Mouse (Mus musculus) frontal cortex, postnatal 36 days (tissue): ENCODE data around the gene Ubr4.
"Not testable (repeated sequence)": the region's sequence is repeated elsewhere in the genome, so short reads cannot be mapped to it uniquely, and the experiment has no call there.

Experiments used
- DNase-seq, 2 experiments: peaks; one replicate each; pipeline ENCODE4 v3.0.0; 2022; ENCODE audit warnings: low spot score in 2 of 2

Gene Ubr4

GRCm38 (mm10) chr4:139357211-139357610 is 4.8 kb downstream of the Ubr4 start:
- DNase-seq = no peak

GRCm38 (mm10) chr4:139360761-139361548 is 8.5 kb downstream of the Ubr4 start:
- no peak for DNase-seq

GRCm38 (mm10) chr4:139367336-139367735 is 14.9 kb downstream of the Ubr4 start:
- DNase-seq = no peak

GRCm38 (mm10) chr4:139368038-139368437 is 15.6 kb downstream of the Ubr4 start:
- no peak for DNase-seq

- no peak for DNase-seq
These were observed 20.7 kb downstream of the Ubr4 start for GRCm38 (mm10) chr4:139373130-139373529.

DNA sequence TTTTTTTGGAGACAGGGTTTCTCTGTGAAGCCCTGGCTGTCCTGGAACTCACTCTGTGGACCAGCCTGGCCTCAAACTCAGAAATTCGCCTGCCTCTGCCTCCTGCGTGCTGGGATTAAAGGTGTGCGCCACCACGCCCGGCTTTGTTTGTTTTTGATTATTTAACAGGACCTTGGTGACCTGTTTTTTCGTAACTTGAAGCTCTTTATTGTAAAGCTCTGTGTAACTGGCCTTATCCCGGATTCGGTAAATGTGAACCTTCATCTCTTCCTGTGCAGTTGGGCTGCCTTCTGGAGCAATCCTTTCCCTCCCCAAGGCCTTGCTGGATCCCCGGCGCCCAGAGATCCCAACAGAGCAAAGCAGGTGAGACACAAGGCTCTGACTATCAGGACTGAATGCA is 21.1 kb downstream of the Ubr4 start:
- no peak for DNase-seq

DNA sequence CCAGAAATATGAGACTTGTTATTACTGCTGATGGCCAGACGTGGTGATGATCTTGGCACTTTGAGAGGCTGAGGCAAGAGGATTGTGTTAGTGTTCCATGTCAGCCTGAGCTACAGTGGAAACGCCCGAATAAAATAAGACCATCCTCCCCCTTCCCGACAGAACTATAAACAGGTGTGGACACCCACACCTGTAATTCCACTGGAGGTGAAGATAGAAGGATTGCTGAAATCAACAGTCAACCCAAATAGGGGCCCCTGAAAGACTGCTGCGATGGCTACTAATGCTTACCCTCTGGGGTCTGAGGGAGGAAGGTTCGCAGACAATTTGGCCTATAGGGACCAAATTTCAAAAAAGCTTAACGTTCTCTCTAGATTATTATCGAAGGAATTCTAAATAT is 27.3 kb downstream of the Ubr4 start:
- no peak for DNase-seq

- DNase-seq = peak; percentile 100
These were observed 27.9 kb downstream of the Ubr4 start for GRCm38 (mm10) chr4:139380207-139380748.

GRCm38 (mm10) chr4:139380775-139381451 is 28.5 kb downstream of the Ubr4 start:
- DNase-seq = no peak

DNA sequence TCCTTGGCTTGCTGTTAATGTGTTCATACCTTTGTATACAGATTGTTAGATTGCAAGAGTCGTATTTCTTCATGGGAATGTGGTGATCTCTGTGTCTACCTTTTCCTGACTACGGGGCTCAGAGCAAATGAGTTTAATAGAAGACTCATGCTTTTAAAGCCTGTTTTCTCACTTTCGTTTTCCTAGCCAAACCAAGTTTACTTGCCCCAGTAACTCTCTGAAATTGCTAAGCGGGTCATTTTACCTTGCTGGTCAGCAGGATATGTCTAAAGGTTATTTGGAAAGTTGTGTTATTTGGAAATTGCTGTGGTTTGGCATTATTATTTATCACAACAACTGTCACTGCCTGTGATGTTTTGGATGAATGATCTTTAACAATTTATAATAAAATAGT is 29.0 kb downstream of the Ubr4 start:
- DNase-seq = no peak

- no peak for DNase-seq
These were observed 29.8 kb downstream of the Ubr4 start for GRCm38 (mm10) chr4:139382231-139382630.

DNA sequence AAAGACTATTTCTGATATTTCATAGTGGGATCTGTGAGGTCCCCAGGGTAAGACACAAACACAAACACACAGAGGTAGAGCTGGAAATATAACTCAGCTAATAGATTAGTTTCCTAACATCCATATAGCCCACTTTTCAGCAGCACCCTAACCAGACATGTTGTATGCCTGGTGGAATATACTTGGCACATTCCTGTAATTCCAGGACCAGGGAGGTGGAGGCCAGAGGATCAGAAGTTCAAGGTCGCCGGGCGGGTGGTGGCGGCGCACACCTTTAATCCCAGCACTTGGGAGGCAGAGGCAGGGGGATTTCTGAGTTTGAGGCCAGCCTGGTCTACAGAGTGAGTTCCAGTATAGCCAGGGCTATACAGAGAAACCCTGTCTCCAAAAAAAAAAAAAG is 33.4 kb downstream of the Ubr4 start:
- not testable (repeated sequence) for DNase-seq

- DNase-seq = no peak
These were observed 34.5 kb downstream of the Ubr4 start for GRCm38 (mm10) chr4:139386869-139387319.

DNA sequence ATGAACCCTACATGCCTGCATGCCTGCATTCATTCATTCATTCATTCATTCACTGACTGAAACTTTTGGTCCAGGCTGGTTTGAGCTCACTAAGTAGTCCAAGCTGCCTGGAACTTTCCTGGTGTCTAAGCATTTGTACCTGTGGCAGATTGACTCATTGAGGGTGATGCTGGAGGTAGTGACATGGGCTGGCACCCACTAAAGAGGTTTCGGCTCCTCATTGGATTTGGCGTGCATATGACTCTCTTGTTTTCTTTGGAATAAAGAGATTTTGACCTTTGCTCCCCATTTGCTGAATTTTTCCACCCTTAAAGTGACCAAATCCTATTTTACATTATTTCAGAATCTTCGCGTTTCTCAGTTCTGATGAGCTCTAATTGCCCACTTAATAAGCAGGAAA is 37.1 kb downstream of the Ubr4 start:
- DNase-seq = no peak

GRCm38 (mm10) chr4:139395431-139395830 is 43.0 kb downstream of the Ubr4 start:
- DNase-seq = no peak

GRCm38 (mm10) chr4:139400487-139400886 is 48.1 kb downstream of the Ubr4 start:
- DNase-seq = no peak

DNA sequence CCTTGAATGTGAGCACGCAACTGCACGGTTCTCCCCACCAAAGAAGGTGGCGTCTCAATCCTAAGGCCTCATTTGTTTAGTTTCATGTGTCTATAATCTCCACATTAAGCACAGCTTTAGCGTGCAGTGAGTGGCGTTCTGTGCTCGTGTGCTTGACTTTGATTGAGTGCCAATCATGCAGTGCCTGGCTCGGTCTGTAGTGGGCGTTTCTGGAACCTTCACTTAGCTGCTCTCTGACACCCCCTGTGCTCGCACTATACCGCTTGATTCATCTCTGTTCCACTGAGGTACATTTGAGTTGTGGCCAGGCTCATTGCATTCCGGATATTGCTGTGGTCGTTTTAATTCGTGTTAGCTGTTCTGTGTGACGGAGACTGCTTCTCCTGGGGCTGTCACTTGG is 50.8 kb downstream of the Ubr4 start:
- no peak for DNase-seq

DNA sequence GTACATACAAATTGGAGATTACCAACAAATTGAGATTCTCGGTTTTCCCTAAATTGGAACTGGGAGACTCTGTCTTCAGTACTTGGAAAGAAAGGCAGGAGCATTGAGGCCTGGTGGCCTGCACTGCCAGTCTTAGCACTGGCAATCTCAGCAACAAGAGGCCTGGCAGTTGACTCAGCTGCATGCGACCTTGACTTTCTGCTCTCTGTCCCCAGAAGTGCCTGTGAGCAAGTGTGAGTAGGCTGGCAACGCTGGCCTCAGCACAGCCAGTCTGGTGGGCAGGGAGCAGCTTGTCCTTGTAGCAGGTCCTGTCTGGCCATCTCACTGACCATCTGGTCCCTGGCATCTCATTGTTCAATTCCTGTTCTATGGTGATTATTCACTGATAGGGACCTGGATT is 58.9 kb downstream of the Ubr4 start:
- DNase-seq = no peak

DNA sequence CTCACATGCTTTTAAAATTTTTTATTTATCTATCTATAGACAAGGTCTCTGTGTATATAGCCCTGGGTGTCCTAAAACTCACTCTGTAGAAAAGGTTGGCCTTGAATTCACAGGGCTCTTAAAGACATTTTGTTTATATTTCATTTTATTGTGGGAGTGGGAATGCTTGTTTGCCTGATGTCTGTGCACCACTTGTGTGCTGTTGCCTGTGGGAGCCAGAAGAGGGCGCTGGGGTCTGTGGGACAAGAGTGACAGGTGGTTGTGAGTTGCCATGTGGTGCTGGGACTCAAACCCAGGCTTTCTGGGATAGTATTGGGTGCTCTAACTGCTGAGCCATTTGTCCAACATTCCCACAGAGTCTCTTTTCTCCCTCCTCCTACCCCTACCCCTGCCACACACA is 65.5 kb downstream of the Ubr4 start:
- DNase-seq = no peak

DNA sequence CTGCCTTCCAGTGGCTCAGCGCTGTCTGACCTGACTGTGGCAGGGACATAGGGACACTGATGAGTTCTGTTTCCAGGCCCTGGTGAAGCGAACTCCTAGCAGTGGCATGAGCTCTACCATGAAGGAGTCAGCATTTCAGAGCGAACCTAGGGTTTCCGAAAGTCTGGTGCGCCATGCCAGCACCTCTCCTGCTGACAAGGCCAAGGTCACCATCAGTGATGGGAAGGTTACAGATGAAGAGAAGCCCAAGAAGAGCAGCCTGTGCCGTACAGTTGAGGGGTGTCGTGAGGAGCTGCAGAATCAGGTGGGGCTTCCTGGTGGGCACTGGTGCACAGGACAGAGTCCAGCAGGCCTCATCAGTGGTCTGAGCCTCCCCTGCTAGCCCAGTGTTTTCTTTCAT is 69.2 kb downstream of the Ubr4 start:
- DNase-seq = no peak

GRCm38 (mm10) chr4:139422409-139422808 is 70.0 kb downstream of the Ubr4 start:
- DNase-seq = no peak

DNA sequence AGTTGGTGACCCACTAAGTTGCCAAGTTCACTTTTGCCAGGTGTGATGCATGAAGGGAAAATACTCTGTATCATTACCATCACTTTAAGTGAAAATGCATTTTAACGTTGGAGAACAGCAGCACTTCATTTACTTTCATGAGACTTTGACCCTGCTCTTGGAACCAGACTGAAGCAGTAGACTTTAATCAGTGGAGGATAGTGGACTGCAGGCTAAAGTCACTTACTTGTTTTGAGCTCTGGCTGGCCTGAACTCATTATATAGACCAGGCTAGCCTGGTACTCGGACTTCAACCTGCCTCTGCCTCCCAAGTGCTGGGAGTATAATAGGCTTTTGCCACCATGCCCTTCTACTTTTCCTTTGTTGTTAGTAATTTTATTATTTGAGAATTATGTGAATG is 70.9 kb downstream of the Ubr4 start:
- DNase-seq = no peak

DNA sequence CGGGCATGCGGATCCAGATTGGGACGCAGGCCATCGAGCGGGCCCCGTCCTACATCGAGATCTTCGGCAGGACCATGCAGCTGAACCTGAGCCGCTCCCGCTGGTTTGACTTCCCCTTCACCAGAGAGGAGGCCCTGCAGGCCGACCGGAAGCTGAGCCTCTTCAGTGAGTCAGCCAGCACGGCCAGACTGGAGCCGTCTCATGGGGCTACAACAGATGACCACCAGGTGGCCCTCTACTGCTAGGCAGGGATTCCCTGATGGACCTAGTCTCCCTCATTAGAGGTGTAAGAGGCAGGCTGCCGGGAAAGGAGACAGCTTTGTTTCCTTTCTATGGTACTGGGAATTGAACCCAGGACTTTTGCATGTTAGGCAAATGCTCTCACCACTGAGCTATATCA is 77.8 kb downstream of the Ubr4 start:
- DNase-seq = peak; percentile 46 to 72
